Mouse (Mus musculus) stomach, embryonic 16.5 days (tissue): ENCODE measurements around the gene Gpr1. TPM values are rescaled to one million over a fixed set of nuclear protein-coding genes. Genes with fewer than 3 reads are reported as not detected.
A peak's percentile ranks its signal among the peaks of the same experiment; 100 is the strongest.

Experiments used
- ATAC-seq: fragments of 200-750 bp; cut with Nextera tagmentation; 2 replicates; pipeline ENCODE4 v1.8.0; 2017; ENCODE audit warnings: moderate number of reproducible peaks, moderate TSS enrichment; ENCODE audit not compliant: insufficient read depth, low FRiP score
- H3K27ac ChIP-seq: fragments of 300-500 bp; sonication (generic); 2 replicates; pipeline ENCODE4 v1.5.1; 2014; ENCODE audit warnings: low read length
- H3K27me3 ChIP-seq: fragments of 300-500 bp; sonication (generic); 2 replicates; pipeline ENCODE4 v1.6.1; 2014; ENCODE audit warnings: low read length, control low read depth, mixed read lengths; ENCODE audit not compliant: control insufficient read depth, insufficient read depth
- H3K36me3 ChIP-seq: fragments of 300-500 bp; sonication (generic); 2 replicates; pipeline ENCODE4 v1.6.1; 2014; ENCODE audit warnings: low read length; ENCODE audit not compliant: control insufficient read depth, insufficient read depth
- H3K4me1 ChIP-seq: fragments of 300-500 bp; sonication (generic); 2 replicates; pipeline ENCODE4 v1.6.1; 2014; ENCODE audit warnings: low read length, control low read depth, mixed read lengths; ENCODE audit not compliant: control insufficient read depth, insufficient read depth
- H3K4me2 ChIP-seq: fragments of 300-500 bp; sonication (generic); 2 replicates; pipeline ENCODE4 v1.6.1; 2014; ENCODE audit warnings: low read depth, low read length, mixed read lengths
- H3K4me3 ChIP-seq: fragments of 300-500 bp; sonication (generic); replicated peaks from 2 replicates; pipeline ENCODE4 v1.5.1; 2014; ENCODE audit warnings: mild to moderate bottlenecking, low read length
- H3K9ac ChIP-seq: fragments of 300-500 bp; sonication (generic); 2 replicates; pipeline ENCODE4 v1.6.1; 2014; ENCODE audit warnings: low read length
- H3K9me3 ChIP-seq: fragments of 300-500 bp; sonication (generic); replicated peaks from 2 replicates; pipeline ENCODE4 v1.6.1; 2016; ENCODE audit warnings: low read length, control low read depth; ENCODE audit not compliant: control insufficient read depth
- WGBS: fragments of 180-500 bp; shearing (Covaris S2); extraction: QIAGEN DNeasy Blood & Tissue Kit; methylation state at CpG from one replicate; pipeline ENCODE4 v1.1.7; 2014; 5-methylcytosine and 5-hydroxymethylcytosine counted together
- polyA plus RNA-seq: library from polyadenylated mRNA; unstranded; fragments of >200 nt; fragmentation: Nextera tagmentation; extraction: Ambion mirVana; gene quantifications from 2 replicates; pipeline ENCODE4 v1.2.1, GENCODE M21; 2015

The Gpr1 gene
- polyA plus RNA-seq, result 0.11 and 0.26 TPM in 2 replicates

DNA sequence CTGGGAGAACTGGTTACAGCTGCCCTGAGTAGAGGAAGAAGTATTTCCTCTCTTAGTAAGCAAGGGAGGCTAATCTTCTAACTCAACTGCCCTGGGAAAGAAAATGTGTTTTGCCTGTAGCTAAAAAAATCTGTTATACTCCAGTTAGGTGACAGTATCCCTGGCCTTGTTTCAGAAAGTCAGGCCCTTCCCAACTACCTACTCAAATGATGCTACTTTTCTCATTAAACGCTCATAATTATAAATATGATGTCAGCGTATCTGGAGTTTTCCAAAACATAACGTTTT, at the start of gene Gpr1:
TSS of gene Gpr1 (minus strand) at position 273 of the 288 bp plus-strand sequence.
- H3K4me2 ChIP-seq, result peak within 1 kb of the TSS; percentile 18
- H3K27me3 ChIP-seq, result no peaks in the 10 kb centered on the region
- no peaks in the 10 kb centered on the region for H3K4me1 ChIP-seq
- WGBS, result 35% methylated on average over 3 of the region's 3 CpGs
- no peaks in the 10 kb centered on the region for H3K9me3 ChIP-seq
- no peaks in the 10 kb centered on the region for H3K36me3 ChIP-seq
- H3K9ac ChIP-seq, result no peak within 1 kb of the TSS
- ATAC-seq, result no peak
- H3K27ac ChIP-seq, result no peak within 1 kb of the TSS
- no peak within 1 kb of the TSS for H3K4me3 ChIP-seq

DNA sequence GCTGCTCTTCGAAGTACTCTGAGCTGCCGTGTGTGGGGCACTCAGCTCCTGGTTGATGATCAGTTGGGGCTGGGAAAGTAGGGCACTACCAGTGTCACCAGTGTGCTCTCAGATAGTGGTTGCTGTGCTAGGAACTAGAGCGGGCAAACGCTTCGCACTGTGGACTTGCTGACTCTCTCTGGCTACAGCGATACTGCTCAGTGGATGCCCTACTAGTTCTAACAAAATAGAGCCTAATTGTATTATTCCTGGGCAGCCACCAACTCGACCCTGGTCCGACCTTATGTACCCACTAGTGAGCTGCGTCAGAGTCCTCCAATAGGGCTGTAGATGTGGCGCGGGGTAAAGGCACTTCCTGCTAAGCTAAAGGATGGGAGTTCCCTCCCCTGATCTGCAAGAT, 49.3 kb upstream of the Gpr1 start:
- Histone ChIP-seq H3K9ac (no peak overlapping the region), H3K27ac (no peak overlapping the region), H3K27me3 (peaks cover 41% of the 10 kb centered on the region), H3K4me1 (no peaks in the 10 kb centered on the region), H3K36me3 (no peaks in the 10 kb centered on the region), H3K4me2 (no peak overlapping the region), H3K4me3 (no peak overlapping the region), H3K9me3 (no peaks in the 10 kb centered on the region)
- ATAC-seq, result no peak
- WGBS, result 44% methylated on average over 11 of the region's 11 CpGs

DNA sequence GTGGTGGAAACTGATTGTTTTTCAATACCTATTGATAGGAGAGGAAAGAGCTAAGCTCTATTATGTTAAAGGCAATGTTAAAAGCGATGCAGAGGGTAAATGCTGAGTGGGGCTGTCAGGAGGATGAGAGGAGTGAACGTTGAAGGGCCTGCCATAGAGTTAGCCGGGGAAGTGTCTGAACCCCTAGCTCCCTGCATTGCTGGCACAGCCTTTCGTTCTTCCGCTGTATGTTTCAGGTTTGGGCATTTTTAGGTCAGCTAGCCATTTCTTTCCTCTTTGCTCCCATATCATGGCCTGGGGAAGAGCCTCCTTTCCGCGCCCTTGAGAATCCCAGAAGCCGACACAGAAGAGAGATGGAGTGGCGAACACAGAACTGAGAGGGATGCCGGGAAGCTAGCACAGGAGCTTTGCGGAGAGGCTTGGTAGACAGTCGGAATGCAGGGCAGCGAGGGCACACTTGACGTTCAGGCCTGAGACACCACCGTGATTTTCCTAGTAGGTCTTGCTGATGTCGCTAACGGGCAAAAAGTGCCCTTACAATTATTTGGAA, 46.8 kb upstream of the Gpr1 start:
- H3K9ac ChIP-seq, result no peak overlapping the region
- no peak overlapping the region for H3K4me2 ChIP-seq
- H3K4me3 ChIP-seq, result no peak overlapping the region
- no peaks in the 10 kb centered on the region for H3K9me3 ChIP-seq
- no peaks in the 10 kb centered on the region for H3K36me3 ChIP-seq
- H3K4me1 ChIP-seq, result no peaks in the 10 kb centered on the region
- no peak overlapping the region for H3K27ac ChIP-seq
- ATAC-seq, result no peak
- H3K27me3 ChIP-seq, result peaks cover 48% of the 10 kb centered on the region
- WGBS, result 41% methylated on average over 17 of the region's 17 CpGs

DNA sequence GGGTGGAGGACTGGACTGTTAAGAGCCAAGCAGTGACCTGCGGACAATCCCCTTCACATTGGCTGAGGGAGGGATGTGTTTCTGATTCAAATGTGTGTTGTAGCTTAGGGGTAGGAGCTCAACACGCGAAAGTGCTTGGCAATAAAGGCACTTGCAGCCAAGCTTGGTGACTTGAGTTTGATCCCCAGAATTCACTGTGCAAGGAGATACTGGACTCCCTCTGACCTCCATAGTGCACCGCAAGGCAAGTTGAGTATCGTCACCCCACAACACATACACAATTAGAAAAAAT, 46.3 kb upstream of the Gpr1 start:
- Histone ChIP-seq H3K9ac (no peak overlapping the region), H3K4me2 (no peak overlapping the region), H3K4me3 (no peak overlapping the region), H3K9me3 (no peaks in the 10 kb centered on the region), H3K27me3 (peaks cover 50% of the 10 kb centered on the region), H3K27ac (no peak overlapping the region), H3K4me1 (no peaks in the 10 kb centered on the region), H3K36me3 (no peaks in the 10 kb centered on the region)
- no peak for ATAC-seq
- WGBS, result 50% methylated on average over 5 of the region's 5 CpGs

DNA sequence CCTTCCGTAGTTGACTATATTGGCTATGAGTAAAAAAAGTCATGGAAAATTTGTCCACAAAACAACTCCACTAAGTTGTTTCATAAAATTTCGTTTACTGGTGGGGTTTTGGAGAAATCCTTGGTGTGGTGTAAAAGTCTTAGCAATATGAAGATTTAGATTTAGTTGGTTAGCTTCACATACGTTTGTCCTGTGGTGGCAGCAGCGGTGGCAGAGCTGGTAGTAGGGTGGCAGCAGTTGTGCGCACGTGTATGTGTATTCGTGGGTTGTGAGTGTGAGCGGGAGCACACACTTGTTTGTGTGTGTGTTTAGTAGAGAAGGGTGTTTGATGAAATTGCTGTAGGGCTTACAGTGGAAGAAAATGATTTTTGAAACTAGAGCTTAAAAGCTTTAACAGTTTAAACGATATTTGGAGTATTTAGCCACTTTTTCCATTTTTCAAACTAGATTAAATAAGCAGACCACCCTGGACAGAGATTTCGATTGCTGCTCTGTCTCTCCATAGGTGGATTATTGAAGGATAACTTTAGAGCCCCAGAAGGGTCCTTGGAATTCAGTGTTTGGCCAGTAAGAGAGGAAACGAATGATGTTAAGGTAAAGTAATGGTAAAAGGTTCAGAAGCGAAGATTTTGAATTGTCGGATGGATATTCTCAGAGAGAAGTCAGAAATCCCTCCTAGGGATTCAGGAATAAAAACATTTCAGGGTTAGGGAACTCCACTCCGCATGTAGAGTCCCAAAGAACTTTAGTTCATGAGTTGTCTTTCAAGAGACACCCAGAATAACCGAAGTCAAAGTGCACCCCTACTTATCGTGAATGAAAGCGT, 45.8 kb upstream of the Gpr1 start:
- Histone ChIP-seq H3K9me3 (no peaks in the 10 kb centered on the region), H3K9ac (no peak overlapping the region), H3K4me2 (no peak overlapping the region), H3K4me3 (no peak overlapping the region), H3K27me3 (peaks cover 54% of the 10 kb centered on the region), H3K36me3 (no peaks in the 10 kb centered on the region), H3K4me1 (no peaks in the 10 kb centered on the region), H3K27ac (no peak overlapping the region)
- no peak for ATAC-seq
- WGBS, result 39% methylated on average over 17 of the region's 17 CpGs

DNA sequence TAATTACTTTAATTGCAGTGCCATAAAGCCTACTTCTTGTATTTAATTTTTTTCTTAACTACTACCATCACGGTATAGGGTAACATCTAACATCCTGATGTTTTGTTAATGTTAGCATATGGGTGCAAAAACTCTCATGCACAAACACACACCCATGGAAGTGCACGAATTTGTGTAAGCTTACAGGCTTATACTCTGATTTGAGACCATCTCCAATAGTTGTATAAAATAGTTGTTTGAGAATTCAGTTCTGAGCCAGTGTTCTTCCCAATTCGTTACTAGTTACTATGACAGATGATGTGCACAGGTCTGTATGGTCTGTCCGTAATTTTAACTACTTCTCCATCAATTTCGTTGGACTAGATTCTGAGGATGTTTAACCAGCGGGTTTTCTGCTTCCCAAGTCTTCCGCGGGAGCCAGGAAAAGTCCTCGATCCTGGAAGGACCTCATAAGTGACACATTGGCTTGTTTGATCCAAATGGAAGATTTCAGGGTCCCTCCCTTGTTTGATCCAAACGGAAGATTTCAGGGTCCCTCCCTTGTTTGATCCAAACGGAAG, 45.0 kb upstream of the Gpr1 start:
- no peaks in the 10 kb centered on the region for H3K4me1 ChIP-seq
- ATAC-seq, result no peak
- H3K9me3 ChIP-seq, result no peaks in the 10 kb centered on the region
- H3K36me3 ChIP-seq, result no peaks in the 10 kb centered on the region
- H3K27ac ChIP-seq, result no peak overlapping the region
- no peak overlapping the region for H3K4me2 ChIP-seq
- 42% methylated on average over 11 of the region's 11 CpGs for WGBS
- peaks cover 52% of the 10 kb centered on the region for H3K27me3 ChIP-seq
- H3K9ac ChIP-seq, result no peak overlapping the region
- no peak overlapping the region for H3K4me3 ChIP-seq

DNA sequence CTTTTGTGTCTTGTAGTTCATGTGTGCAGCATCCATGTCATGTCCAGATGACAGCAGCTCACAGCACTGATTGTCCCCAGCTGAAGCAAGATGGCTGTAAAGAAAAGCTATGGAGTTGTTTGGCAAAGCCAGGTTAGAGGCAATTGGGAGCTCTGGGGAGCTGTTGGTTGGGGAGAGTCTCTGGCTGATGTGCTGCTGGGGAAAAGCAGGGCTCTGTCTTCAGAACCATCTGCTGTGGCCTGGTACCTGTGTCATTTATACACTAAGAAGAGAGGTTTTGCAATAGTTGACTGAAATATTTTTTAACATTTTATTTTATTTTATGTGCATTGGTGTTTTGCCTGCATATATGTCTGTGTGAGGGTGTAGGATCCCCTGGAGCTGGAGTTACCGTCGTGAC, 44.2 kb upstream of the Gpr1 start:
- no peak overlapping the region for H3K27ac ChIP-seq
- ATAC-seq, result no peak
- no peaks in the 10 kb centered on the region for H3K4me1 ChIP-seq
- WGBS, result 48% methylated on average over 2 of the region's 2 CpGs
- H3K27me3 ChIP-seq, result peaks cover 48% of the 10 kb centered on the region
- H3K4me2 ChIP-seq, result no peak overlapping the region
- H3K9ac ChIP-seq, result no peak overlapping the region
- H3K36me3 ChIP-seq, result no peaks in the 10 kb centered on the region
- no peaks in the 10 kb centered on the region for H3K9me3 ChIP-seq
- H3K4me3 ChIP-seq, result no peak overlapping the region

DNA sequence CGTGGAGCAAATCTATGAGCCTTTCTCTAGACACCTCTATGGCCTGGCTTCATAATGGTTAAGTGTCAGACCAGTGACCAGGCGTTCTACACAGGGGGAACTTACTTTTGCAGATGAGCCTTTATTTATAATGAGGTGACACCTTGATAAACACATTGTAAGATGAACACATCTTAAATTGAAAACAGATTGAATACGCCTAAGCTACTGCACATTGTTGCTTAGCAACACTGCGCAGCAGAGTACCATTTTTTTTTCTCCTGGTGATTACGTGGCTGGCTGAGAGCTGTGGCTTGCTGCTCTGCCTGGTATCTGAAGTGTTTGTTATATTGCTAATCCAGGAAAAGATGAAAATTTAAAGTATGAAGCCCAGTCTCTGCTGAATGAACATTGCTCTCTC, 41.7 kb upstream of the Gpr1 start:
- Histone ChIP-seq H3K4me2 (no peak overlapping the region), H3K27me3 (peaks cover 64% of the 10 kb centered on the region), H3K4me3 (no peak overlapping the region), H3K27ac (no peak overlapping the region), H3K4me1 (no peaks in the 10 kb centered on the region), H3K9ac (no peak overlapping the region), H3K36me3 (no peaks in the 10 kb centered on the region), H3K9me3 (no peaks in the 10 kb centered on the region)
- 16% methylated on average over 5 of the region's 5 CpGs for whole genome bisulfite sequencing
- no peak for ATAC-seq

DNA sequence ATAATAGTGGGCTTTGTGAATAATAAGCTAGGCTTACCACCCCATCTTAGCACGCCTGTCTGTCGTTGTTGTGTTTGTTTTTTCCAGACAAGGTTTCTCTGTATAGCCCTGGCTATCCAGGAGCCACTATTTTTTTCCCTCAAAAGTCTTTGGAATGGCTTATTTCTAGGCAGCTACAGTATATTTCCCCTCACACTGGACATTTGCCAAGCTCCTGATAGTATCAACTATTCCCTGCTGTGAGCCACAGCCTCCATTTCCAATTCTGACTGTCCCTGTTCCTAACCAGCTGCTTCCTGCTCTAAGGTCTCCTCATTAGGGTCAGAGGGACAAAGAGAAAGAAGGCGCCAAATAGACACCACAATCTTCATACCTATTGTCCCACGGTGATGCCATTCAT, 40.8 kb upstream of the Gpr1 start:
- ATAC-seq, result no peak
- Histone ChIP-seq H3K27ac (no peak overlapping the region), H3K27me3 (peaks cover 56% of the 10 kb centered on the region), H3K4me2 (no peak overlapping the region), H3K9ac (no peak overlapping the region), H3K4me3 (no peak overlapping the region), H3K9me3 (no peaks in the 10 kb centered on the region), H3K36me3 (no peaks in the 10 kb centered on the region), H3K4me1 (no peaks in the 10 kb centered on the region)
- 22% methylated on average over 4 of the region's 4 CpGs for WGBS
